Mouse (Mus musculus) olfactory bulb, adult 2 months (tissue): Measurements from ENCODE around the gene Zfp583.

Source experiments
- CTCF ChIP-seq: fragments of 200-500 bp; IDR thresholded peaks from 2 replicates; pipeline ENCODE4 v1.5.1; 2012; ENCODE audit warnings: low read depth, mild to moderate bottlenecking, low read length, moderate library complexity; ENCODE audit not compliant: insufficient read depth
- POLR2A ChIP-seq: fragments of 200-500 bp; IDR thresholded peaks from 2 replicates; pipeline ENCODE4 v1.6.1; 2012; ENCODE audit warnings: mild to moderate bottlenecking, low read depth, low read length, moderate library complexity; ENCODE audit not compliant: insufficient read depth

GRCm38 (mm10) chr7:6277906-6278305 lies 53.2 kb downstream of the Zfp583 start:
- TF ChIP-seq CTCF (no peak), POLR2A (no peak)
